Mouse (Mus musculus): Measurements from ENCODE around the gene Cd48. TPM values are rescaled to one million over a fixed set of nuclear protein-coding genes. Genes with fewer than 3 reads are reported as not detected.
"Not testable (repeated sequence)": the region's sequence is repeated elsewhere in the genome, so short reads cannot be mapped to it uniquely, and the experiment has no call there.

Gene Cd48
- total RNA-seq, 2 experiments from 2014 or later = 0.65 to 1.0 TPM

DNA sequence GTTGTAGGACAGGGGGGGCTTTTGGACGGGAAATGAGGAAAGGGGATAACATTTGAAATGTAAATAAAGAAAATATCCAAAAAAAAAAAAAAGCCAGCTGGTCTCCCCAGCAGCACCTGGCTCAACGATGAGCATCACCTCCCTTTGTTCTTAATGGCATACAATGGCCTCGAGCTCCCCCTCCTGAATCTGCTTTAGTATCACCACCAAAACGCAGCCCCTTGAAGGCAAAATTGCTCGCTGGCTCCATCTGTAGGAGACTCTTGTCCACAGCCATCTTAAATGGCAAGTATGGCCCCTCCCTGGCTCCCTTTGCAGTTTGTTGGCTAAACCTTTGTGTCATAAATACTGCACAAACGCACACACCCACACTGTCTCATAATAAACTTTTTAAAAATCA is 17.2 kb downstream of the Cd48 start:
- DNase-seq = peak; percentile 37

DNA sequence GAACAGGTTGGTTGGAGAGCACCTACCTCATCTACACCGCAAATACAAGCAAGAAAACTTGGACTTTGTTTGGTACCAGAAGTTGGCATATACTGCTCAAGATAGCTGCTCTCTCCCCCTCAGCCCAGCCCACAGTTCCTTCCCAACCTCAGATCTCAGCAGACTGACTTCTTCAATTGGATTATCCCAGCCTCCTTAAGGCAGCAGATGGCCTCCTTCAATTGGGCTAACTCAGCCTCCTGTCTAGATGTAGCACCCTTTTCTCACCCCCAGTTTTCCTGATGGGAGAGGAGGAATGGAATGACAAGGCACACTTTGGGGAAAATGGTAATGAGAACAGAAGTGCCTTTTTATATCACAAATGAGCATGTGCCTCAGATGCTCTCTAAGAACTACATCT is 31.9 kb downstream of the Cd48 start:
- not testable (repeated sequence) for DNase-seq

DNA sequence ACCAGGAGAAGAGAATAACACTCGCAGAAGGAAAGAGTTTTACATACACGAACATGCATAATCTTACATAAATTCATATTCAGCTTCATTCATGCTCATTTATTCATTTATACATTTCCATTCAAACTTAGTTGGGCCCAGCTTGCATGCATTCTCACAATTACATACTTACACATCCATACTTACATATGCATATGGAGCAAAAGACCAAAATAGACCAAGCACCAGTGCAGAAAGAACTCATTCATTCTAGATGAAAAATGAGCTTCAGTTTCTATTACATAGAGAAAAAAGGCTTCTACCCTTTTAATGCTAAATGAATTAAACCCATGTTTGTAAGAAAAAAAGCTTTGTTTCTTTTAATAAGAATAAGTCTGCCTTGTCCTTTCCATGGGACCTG is 33.6 kb downstream of the Cd48 start:
- no peak for DNase-seq

DNA sequence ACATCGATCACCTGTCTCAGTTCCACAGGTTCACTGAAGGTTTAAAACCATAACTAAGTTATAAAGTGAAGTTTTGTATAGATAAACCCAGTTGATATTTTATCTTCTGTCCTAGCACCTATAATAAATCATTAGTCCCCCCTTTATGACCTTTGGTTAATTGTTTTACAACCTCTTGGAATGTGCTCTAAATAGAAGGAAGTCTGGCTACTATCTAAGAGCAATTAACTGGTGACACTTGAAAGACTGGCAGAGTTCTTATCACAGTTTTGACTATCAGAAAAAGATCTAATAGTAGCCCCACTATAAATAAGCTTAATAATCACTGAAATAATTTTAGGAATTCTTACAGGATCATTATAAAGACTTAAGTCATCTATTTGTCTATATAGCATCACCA is 34.4 kb downstream of the Cd48 start:
- DNase-seq = no peak

DNA sequence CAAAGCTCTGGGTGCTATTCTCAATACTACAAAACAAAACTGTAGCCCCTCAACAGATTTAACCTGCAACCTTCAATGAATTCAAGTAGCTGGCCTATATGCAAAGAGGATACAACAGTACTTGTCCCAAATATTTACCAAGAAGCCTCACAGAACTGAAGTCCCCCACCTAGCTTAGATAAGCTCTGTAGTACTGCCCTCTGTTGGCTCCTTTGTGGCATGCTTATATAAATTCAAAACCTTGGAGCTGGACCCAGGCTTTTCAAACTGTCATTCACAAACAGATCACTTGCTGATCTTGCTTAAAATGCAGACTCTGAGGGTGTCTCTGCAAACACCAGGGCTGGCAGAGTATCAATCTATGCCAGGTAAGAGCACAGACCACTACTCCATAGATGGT is 49.4 kb downstream of the Cd48 start:
- no peak for DNase-seq

DNA sequence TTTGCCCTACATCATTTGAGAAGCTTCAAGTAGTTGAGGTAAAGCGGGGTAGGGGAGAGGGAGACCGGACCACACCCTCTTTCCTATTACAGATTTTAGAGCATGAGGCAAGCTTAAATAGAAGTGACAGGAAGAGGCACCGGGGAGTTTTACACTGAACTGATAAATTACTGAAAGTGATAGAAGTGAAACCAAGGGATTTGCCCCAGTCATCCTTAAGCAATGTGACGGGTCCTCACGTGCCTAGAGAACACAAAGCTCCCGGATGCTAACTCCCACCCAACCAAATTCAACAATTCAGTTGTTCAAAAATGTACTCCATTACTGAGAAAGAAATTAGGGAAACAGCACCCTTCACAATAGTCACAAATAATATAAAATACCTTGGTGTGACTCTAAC is 53.1 kb downstream of the Cd48 start:
- no peak for DNase-seq

DNA sequence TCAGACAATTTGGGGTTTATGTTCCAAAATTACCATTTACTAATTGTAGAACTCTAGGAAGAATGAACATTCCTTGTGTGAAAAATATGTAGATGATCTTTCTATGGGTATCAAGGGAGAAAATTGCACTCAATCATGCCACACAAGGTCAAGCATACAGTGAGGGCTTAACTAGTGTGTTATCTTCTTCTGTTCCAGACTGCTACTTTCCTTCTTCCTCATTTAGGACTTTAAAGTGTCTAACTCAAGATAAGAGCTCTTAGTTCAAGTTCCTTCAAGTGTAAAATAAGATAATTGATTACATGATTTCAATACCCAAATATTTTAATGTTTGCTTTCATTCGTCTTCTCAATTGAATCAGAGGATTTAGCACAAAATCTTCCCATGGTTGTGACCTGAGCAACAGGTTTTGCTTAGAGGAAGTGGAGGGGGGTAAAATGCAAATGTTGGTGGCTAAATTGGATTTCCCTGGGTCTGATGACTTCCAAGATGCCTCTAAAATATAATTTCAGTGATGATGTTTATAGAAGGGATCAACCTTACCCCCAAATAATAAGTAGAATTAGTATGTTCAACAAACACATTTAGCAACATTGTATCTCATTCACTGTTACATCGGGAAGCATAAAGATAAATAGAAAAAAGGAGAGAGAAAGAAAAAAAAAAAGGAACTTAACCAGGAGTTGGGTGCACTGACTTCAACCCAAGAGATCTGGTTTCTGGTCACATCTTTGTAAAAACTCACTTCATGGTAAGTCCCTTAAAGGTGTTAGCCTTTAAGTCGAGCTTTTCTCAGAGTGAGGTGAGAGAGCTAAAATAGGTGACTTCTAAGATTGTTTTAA is 66.5 kb downstream of the Cd48 start:
- DNase-seq = no peak

Small RNAs within 50 kb of the gene (microRNA-seq; reads per million reads assigned to microRNA genes)
- 0 reads per million in 2 experiments for gene Mir7683

Other genes starting within 250 kb of the Cd48 start
- 10 to 100 TPM; 57.1 to 58.1 TPM for gene F11r, start 244.5 kb upstream of the Cd48 start, total RNA-seq (2021)
- 1 to 10 TPM; 4.3 to 4.9 TPM for gene Alyref2, start 178.5 kb upstream of the Cd48 start, total RNA-seq (2021)
- gene Itln1, start 146.7 kb upstream of the Cd48 start, total RNA-seq (2021) = not detected
- gene Cd244a, start 122.8 kb upstream of the Cd48 start, total RNA-seq (2021) = under 1 TPM; 0.07 to 0.16 TPM
- gene Ly9, start 74.6 kb upstream of the Cd48 start, total RNA-seq (2021) = under 1 TPM; 0.25 to 0.33 TPM
- not detected for gene Slamf7, start 29.0 kb upstream of the Cd48 start, total RNA-seq (2021)
- gene Slamf1, start 85.1 kb downstream of the Cd48 start, total RNA-seq (2021) = under 1 TPM; 0.07 to 0.10 TPM
- 1 to 10 TPM; 1.6 to 2.3 TPM for gene Cd84, start 157.7 kb downstream of the Cd48 start, total RNA-seq (2021)
- under 1 TPM in 1 of 2 experiments, not detected in 1; 0.16 TPM for gene Gm10521, start 213.7 kb downstream of the Cd48 start, total RNA-seq (2021)
- under 1 TPM; 0.14 to 0.17 TPM for gene Slamf6, start 235.5 kb downstream of the Cd48 start, total RNA-seq (2021)

Data from heart, postnatal 4 days (tissue).